In genomic region chr2:132957786-132958185, GRCm38 (mm10) we compare ENCODE assay signal across 16 mouse cellular contexts. TPM values are rescaled to one million over a fixed set of nuclear protein-coding genes. Genes with fewer than 3 reads are reported as not detected.
"Had no signal": no experiment of that assay in that cellular context is flagged by ENCODE, and none has a peak within 500 bp of the region (broad histone marks: within the 10 kb centered on the region; RNA-seq: fewer than 3 reads in every experiment).

No protein-coding gene starts in this region.

- H3K4me1 ChIP-seq: hindbrain, embryonic 15.5 days; limb, embryonic 10.5 days; liver, embryonic 15.5 days; midbrain, embryonic 13.5 days; stomach, embryonic 15.5 days had no signal

- ATAC-seq: inflammation-experienced regulatory T-cells, adult 6 months; intestine, postnatal 0 days; lung, postnatal 0 days; midbrain, embryonic 13.5 days had no signal

- H3K36me3 ChIP-seq: hindbrain, embryonic 15.5 days; limb, embryonic 10.5 days; liver, embryonic 15.5 days; midbrain, embryonic 13.5 days; stomach, embryonic 15.5 days had no signal

- H3K4me3 ChIP-seq: hindbrain, embryonic 15.5 days; limb, embryonic 10.5 days; liver, embryonic 15.5 days; midbrain, embryonic 13.5 days; stomach, embryonic 15.5 days had no signal

- DNase-seq: layer of hippocampus, adult 9-11 months; lung, adult 2 months; lung, postnatal 36 days; thymus, postnatal 36 days had no signal

- H3K4me2 ChIP-seq: hindbrain, embryonic 15.5 days; liver, embryonic 11.5 days; liver, embryonic 15.5 days; midbrain, embryonic 13.5 days; stomach, embryonic 15.5 days had no signal

- H3K27ac ChIP-seq: hindbrain, embryonic 15.5 days; limb, embryonic 10.5 days; liver, embryonic 15.5 days; midbrain, embryonic 13.5 days; stomach, embryonic 15.5 days had no signal

- H3K9ac ChIP-seq: hindbrain, embryonic 15.5 days; liver, embryonic 15.5 days; midbrain, embryonic 13.5 days; stomach, embryonic 15.5 days had no signal

- H3K9me3 ChIP-seq: hindbrain, embryonic 15.5 days; limb, embryonic 10.5 days; liver, embryonic 15.5 days; stomach, embryonic 15.5 days had no signal

- H3K27me3 ChIP-seq: hindbrain, embryonic 15.5 days; liver, embryonic 15.5 days; midbrain, embryonic 13.5 days; stomach, embryonic 15.5 days had no signal

RNA-seq across cellular contexts. Expression of gene Fermt1, which starts 12.1 kb away (rescaled TPM):
- total RNA-seq: megakaryocyte progenitor cell, adult 5-6 weeks had no signal
- polyA plus RNA-seq: liver, embryonic 15.5 days; midbrain, embryonic 13.5 days; midbrain, postnatal 0 days; neural tube, embryonic 14.5 days had no signal
